Mouse (Mus musculus) erythroblast, embryonic 14.5 days (primary cell): ENCODE data around the gene Ang.

Experiments
- GATA1 ChIP-seq: IDR thresholded peaks from 2 replicates; pipeline ENCODE4 v1.6.1; 2012; ENCODE audit warnings: low read length, inconsistent platforms, mixed read lengths
- TAL1 ChIP-seq: IDR thresholded peaks from 3 replicates; pipeline ENCODE4 v1.6.1; 2012; ENCODE audit warnings: low read length, inconsistent platforms, mixed read lengths

DNA sequence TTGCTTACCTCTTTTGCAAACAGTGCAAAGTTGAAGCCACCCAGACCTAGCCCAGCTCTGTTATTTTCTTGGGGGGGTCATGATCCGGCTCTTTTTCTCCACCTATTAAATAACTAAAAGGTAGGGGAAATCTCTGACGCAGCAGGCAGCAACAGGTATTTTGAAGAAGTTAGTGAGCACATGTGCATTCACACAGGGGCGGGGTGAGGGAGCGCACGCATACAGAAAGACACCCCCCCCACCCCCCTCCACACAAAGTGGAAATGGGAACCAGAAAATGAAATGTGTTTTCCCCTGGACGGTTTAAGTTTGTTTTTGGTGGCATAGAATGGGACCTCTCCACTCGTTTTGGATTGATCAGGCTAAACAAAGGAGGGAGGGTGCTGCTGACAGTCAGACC, 7.1 kb upstream of the Ang start:
- TF ChIP-seq GATA1 (no peak), TAL1 (no peak)
